Mouse (Mus musculus) CD4-positive helper T cell, adult 2 months (primary cell): ENCODE results near the gene Agl.
"Not testable (repeated sequence)": the region's sequence is repeated elsewhere in the genome, so short reads cannot be mapped to it uniquely, and the experiment has no call there.

Experiments
- DNase-seq: peaks from one replicate; pipeline ENCODE4 v3.0.0-alpha.2; 2012; ENCODE audit warnings: low read depth, missing footprints, low spot score

Agl gene

DNA sequence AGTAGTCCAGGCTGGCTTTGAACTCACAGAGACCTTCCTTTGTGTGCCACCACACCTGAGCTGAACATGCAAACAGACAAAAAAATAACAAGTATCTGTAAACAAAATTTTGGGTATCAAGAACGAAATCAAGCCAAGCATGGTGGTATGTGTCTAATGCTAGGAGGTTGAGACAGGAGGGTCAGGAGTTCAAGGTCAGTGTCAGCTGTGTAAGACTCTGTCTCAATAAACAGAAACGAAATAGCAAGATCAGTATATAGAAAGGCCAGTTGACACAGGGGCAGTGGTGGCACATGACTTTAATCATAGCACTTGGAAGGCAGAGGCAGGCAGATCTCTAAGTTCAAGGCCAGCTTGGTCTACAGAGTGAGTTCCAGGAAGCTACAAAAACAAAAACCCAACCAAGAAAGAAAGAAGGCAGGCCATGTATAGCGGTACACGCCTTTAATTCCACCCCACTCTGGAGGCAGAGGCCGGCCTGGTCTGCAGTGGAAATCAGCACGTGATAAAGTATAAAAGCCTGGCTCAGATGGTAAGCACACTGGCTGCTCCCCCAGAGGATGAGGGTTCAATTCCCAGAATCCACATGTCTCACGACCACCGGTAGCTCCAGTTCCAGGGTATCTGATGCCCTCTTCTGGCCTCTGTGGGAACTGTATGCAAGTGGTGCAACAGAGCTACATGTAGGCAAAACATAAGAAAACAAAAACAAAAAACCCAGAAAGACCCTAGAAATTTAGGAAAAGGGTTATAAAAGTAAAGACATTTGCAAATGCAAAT lies 59.4 kb downstream of the Agl start:
- peak; percentile 21 for DNase-seq

GRCm38 (mm10) chr3:116747648-116748047 lies 60.3 kb downstream of the Agl start:
- DNase-seq, result not testable (repeated sequence)

- no peak for DNase-seq
Measured at GRCm38 (mm10) chr3:116740963-116741362, 67.0 kb downstream of the Agl start.

DNA sequence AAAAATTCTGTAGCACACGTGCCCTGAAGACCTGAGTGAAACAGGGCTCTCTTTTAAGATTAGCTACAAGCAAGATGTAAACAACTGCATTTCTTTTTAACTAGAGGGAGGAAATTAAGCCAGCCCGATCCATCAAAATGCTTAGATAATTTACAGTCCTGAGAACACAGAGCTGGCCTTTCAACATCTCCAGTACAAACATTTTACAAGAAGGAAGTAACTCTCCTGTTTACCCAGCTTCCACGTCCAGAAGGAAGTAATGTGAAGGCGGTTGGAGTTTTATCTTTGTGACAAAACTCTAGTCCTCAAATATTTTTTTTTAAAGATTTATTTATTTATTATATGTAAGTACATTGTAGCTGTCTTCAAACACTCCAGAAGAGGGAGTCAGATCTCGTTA lies 67.9 kb downstream of the Agl start:
- no peak for DNase-seq

GRCm38 (mm10) chr3:116737326-116737731 lies 70.6 kb downstream of the Agl start:
- DNase-seq, result no peak

- no peak for DNase-seq
Measured at GRCm38 (mm10) chr3:116729483-116730174, 78.3 kb downstream of the Agl start.

GRCm38 (mm10) chr3:116726807-116727206 lies 81.2 kb downstream of the Agl start:
- no peak for DNase-seq

DNA sequence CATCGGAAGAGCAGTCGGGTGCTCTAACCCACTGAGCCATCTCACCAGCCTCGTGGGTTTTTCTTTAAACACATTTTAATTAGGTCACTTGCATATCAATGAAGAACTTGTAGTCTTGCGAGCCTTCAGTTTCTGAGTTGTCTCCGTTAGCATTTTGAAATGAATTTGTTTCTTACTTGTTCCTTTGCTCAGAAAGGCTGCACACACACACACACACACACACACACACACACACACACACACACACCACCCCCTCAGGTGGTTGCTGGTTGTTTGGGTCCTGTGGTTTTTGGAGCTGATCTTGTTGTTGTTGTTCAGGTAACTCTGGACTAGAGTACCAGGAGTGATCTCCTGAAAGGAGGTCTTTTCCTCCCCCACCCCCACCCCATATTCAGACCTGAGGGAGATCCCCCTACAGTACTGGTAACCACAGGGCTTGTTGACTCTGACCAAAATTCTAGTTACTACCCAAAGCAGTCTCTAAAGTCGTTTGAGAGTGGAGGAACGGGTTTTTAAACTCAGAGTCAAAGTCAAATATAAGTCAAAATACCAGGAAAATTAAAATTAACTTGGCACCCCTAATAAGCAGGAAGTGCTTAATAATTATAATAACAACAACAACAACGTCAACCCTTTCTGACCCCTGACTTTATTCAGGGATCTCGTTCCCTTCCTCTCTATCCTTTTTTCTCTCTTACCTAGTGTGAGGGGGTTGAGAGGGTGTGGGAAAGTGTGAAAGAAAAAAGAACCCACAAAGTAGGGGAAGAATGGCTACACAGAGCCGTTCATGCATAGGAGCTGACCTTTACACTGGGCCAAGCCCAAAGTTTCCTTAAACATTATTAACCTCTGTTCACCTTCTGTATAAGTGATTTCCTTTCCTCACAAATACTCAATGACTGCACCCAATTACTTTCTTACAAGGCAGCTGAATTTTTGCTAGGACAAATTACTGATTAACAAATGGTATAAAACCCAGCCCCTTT lies 84.2 kb downstream of the Agl start:
- no peak for DNase-seq

DNA sequence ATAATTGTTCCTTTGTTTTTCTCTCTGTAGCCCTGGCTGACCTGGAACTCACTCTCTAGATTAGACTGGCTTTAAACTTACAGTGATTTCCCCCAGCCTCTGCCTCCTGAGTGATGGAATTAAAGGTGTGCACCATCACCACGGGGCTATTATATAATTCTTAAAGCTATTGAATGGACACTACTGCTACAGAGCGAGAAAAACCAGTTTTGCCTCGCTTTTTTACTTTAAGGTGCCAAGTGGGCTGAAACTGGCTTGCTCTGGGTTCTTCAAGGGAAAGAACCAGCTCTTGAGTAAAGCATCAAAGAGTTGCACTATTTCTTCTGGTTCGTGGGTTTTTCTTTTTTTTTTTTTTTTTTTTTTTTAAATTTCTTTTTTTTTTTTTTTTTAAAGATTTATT lies 85.0 kb downstream of the Agl start:
- no peak for DNase-seq

GRCm38 (mm10) chr3:116718951-116719350 lies 89.0 kb downstream of the Agl start:
- DNase-seq, result no peak

GRCm38 (mm10) chr3:116713031-116713430 lies 94.9 kb downstream of the Agl start:
- no peak for DNase-seq

DNA sequence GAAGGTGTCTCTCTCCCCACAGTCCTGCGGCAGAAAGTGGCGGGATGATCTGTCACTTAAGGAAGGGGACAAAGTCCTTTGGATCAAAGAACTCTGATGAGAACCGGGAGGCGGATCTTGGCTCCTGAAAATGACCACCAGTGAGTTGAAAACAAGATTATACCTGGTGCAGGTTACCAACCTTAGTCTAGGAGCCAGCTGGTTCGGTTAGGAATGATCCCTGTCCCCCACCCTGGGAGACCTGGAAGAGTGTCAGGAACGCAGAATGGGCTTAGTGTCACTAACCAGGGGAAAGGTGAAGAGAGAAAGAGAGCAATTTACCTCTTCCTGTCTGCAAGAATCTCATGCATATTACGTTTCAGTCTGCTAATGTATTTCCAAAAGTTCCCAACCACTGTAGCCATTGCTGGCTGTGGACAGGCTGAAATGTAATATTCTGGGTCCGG lies 95.5 kb downstream of the Agl start, which contains the start of gene Slc35a3:
Slc35a3 (minus strand) TSS at position 396 of the 446 bp plus-strand sequence.
- DNase-seq, result no peak

DNA sequence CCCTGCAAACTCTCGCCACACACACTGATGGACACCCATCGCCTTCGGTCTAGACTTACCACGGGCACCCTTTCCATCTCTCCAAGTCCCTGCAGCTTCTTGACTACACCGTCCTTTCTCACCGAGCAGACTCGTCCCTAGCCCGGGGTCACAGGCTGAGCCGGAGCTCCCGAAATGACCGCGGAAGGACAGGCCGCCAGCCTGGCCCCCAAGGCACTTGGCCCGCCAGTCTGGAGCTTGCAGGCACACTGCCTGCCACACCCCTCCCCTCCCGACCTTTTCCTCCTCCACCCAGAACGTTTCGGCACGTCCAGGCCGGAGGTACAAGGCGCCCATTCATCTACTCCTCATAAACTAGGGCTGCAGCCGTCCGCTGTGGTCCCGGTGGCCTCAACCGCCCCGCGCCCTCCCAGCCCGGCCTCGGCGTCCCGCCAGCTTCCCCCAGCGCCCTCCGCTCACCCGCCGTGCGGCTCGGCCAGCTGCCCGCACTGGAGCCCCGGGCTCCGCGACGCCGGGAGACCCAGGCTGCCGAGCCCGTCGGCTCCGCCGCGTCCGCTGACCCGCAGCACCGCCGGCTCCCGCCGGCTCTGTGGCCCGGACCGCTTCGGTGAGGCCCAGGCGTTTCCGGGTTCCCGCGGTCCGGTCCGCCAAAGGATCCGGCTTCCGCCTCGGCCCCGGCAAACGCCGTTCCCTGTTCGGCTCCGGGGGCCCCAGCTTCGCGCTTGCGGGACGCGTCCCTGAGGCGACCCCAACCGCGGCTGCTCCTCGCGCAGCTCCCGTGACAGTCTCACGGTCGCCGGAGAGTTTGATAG lies 96.1 kb downstream of the Agl start:
- peak; percentile 70 for DNase-seq

- peak; percentile 12 for DNase-seq
Measured at GRCm38 (mm10) chr3:116710941-116711340, 97.0 kb downstream of the Agl start.

DNA sequence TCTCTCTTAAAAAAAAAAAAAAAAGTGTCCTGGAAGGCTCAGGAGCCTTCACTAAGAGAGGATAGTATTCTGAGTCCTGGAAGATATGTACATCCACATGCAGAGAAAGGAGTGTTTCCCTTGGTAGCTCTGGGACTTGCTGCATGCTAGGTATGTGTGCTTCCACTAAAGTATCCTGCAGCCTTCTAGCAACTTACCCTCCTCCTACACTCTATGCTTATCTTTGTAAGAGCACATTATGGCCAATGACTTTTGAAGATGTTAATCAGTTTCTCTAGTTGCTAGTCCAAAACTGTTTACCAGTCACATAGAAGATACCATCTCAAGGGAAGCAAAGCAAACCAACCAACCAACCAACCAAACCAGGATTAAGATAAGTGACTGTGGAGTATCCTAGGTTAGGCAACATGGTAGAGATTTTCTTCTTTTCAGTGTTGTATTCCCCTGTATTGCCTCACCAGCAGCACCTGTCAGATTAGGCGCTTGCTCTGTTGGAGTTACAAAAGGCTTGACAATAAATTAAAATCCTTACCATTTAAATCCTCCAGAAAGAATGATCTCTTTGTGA lies 102.2 kb downstream of the Agl start:
- DNase-seq, result no peak

GRCm38 (mm10) chr3:116703835-116704234 lies 104.1 kb downstream of the Agl start:
- no peak for DNase-seq

DNA sequence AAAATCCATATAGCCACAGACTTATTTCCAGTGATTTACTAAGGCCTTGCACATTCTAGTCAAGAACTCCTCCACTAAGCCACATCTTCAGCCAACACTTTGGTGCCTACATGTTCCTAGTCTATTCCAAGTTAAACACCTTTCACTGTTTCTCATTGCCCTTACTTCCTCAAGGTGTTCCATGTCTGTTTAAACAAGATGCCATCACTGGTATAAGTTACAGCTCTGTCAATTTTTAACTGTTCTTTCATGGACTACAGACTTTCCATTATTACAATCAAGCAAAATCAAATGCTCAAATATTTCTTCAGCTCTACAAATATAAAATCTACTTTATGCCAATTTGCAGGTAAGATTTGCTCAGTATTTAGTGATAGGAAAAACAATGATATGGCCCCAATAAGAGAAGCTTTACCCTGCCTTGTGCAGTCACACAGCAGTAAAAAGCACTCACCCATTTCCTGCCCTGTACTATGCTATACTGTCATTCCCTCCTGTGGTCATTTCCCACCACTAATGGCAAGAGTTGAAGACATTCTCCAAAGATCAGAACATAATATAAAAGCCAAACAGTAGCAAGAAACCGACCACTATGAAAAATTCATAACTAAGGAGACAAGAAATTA lies 105.2 kb downstream of the Agl start:
- no peak for DNase-seq

DNA sequence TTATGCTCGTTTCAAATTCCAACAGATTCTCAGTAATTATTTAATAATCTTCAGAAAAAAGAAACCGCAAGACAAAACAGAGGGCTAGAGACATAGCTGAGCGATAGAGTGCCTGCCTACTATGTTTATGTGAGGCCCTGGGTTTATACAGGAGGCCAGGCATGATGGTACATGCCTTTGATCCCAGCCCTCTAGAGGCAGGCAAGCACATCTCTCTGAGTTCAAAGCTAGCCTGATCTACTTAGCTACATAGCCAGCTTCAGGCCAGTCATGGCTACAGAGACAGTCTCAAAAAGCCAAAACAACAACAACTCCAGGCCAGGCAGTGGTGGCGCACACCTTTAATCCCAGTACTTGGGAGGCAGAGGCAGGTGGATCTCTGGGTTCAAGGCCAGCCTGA lies 106.4 kb downstream of the Agl start:
- peak; percentile 17 for DNase-seq

DNA sequence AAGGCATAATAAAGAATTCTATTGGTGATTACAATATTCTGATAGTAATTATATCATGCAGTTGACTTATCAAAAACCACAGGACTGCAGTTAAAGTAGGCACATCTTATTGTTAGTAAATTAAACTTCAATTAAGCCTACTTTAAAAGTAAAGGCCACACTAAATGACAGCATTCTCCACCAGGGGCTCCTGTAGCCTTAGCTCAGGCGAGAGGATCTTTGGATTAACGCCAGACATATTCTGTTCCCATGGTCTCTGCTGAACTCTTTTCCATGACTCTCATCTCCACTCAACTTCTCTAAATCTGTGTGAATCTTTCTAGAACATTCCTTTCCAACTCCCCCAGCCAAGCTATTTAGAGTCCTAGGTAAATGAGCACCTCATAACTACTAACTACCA lies 109.2 kb downstream of the Agl start:
- no peak for DNase-seq

DNA sequence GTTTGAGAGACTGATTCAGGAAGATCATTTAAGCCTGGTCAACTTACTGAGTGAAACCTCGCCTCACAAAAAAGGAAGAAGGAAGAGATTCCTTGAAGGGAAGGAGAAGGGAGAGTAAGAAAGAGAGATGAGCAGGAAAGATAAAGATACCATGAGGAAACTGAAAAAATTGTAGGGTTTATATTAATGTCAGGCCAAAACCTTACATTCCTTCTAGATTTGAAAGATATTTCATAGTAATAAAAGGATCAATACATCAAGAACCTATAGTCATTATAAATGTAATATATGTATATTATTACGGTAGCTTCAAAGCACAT lies 112.3 kb downstream of the Agl start:
- DNase-seq, result no peak
